Mouse (Mus musculus) kidney, adult 2 months (tissue): ENCODE data around the gene Rps27l.

ENCODE experiments used
- CTCF ChIP-seq: fragments of 200-500 bp; conservative IDR thresholded peaks from 2 replicates; pipeline ENCODE4 v1.5.1; 2011; ENCODE audit warnings: low read depth, mild to moderate bottlenecking, control low read depth, low read length, moderate library complexity, mixed read lengths; ENCODE audit not compliant: insufficient read depth, insufficient read length
- POLR2A ChIP-seq: fragments of 200-500 bp; IDR thresholded peaks from one replicate; pipeline ENCODE4 v1.6.1; 2011; ENCODE audit warnings: low read depth, low read length, control low read depth

- TF ChIP-seq POLR2A (no peak), CTCF (no peak)
Observed at GRCm38 (mm10) chr9:66977982-66978381, 32.1 kb downstream of the Rps27l start.
